Mouse (Mus musculus) embryonic facial prominence, embryonic 14.5 days (tissue): ENCODE data around the gene St8sia1. TPM values are rescaled to one million over a fixed set of nuclear protein-coding genes. Genes with fewer than 3 reads are reported as not detected.
"Not testable (repeated sequence)": the region's sequence is repeated elsewhere in the genome, so short reads cannot be mapped to it uniquely, and the experiment has no call there.

Source experiments
- ATAC-seq: fragments of 200-750 bp; cut with Nextera tagmentation; 2 replicates; pipeline ENCODE4 v1.8.0; 2017; ENCODE audit warnings: low read depth, moderate number of reproducible peaks, moderate TSS enrichment
- DNase-seq: peaks from one replicate; pipeline ENCODE4 v3.0.0-alpha.2; 2015; ENCODE audit warnings: low spot score
- H3K27ac ChIP-seq: fragments of 300-500 bp; sonication (generic); replicated peaks from 2 replicates; pipeline ENCODE4 v1.5.1; 2014; ENCODE audit warnings: low read depth, mild to moderate bottlenecking, low read length, moderate library complexity
- H3K27me3 ChIP-seq: fragments of 300-500 bp; sonication (generic); replicated peaks from 2 replicates; pipeline ENCODE4 v1.6.1; 2014; ENCODE audit warnings: low read length; ENCODE audit not compliant: control insufficient read depth, insufficient read depth
- H3K36me3 ChIP-seq: fragments of 300-500 bp; sonication (generic); 2 replicates; pipeline ENCODE4 v1.6.1; 2014; ENCODE audit warnings: low read length, mixed read lengths; ENCODE audit not compliant: control insufficient read depth, insufficient read depth
- H3K4me1 ChIP-seq: fragments of 300-500 bp; sonication (generic); 2 replicates; pipeline ENCODE4 v1.6.1; 2014; ENCODE audit warnings: antibody characterized with exemption, low read length; ENCODE audit not compliant: control insufficient read depth, insufficient read depth
- H3K4me2 ChIP-seq: fragments of 300-500 bp; sonication (generic); 2 replicates; pipeline ENCODE4 v1.6.1; 2014; ENCODE audit warnings: low read depth, mild to moderate bottlenecking, low read length, moderate library complexity, mixed read lengths
- H3K4me3 ChIP-seq: fragments of 300-500 bp; sonication (generic); 2 replicates; pipeline ENCODE4 v1.5.1; 2014; ENCODE audit warnings: low read depth, mild to moderate bottlenecking, low read length
- H3K9ac ChIP-seq: fragments of 300-500 bp; sonication (generic); 2 replicates; pipeline ENCODE4 v1.6.1; 2014; ENCODE audit warnings: low read depth, mild to moderate bottlenecking, low read length, moderate library complexity, mixed read lengths
- H3K9me3 ChIP-seq: fragments of 300-500 bp; sonication (generic); 2 replicates; pipeline ENCODE4 v1.6.1; 2016; ENCODE audit warnings: low read length; ENCODE audit not compliant: control insufficient read depth
- WGBS: fragments of 180-500 bp; shearing (Covaris S2); extraction: QIAGEN DNeasy Blood & Tissue Kit; methylation state at CpG from one replicate; pipeline ENCODE4 v1.1.7; 2014; 5-methylcytosine and 5-hydroxymethylcytosine counted together
- polyA plus RNA-seq: library from polyadenylated mRNA; unstranded; fragments of >200 nt; fragmentation: Nextera tagmentation; extraction: Ambion mirVana; gene quantifications from 2 replicates; pipeline ENCODE4 v1.2.1, GENCODE M21; 2014

The St8sia1 gene
- polyA plus RNA-seq, 1 experiment from 2014 or later = 1.8 TPM

- H3K4me2 ChIP-seq = no peak overlapping the region
- ATAC-seq (no peak), DNase-seq (no peak)
- H3K27ac ChIP-seq = no peak overlapping the region
- H3K4me3 ChIP-seq = no peak overlapping the region
- H3K9ac ChIP-seq = no peak overlapping the region
- 64% methylated on average over 6 of the region's 6 CpGs for WGBS
- no peaks in the 10 kb centered on the region for H3K27me3 ChIP-seq
- H3K9me3 ChIP-seq = no peaks in the 10 kb centered on the region
- H3K36me3 ChIP-seq = no peaks in the 10 kb centered on the region
- 0 out of 2 replicates have a peak, but pooled peaks cover 2% of the 10 kb centered on the region for H3K4me1 ChIP-seq
These were observed 24.0 kb upstream of the St8sia1 start for GRCm38 (mm10) chr6:142988231-142988630.

DNA sequence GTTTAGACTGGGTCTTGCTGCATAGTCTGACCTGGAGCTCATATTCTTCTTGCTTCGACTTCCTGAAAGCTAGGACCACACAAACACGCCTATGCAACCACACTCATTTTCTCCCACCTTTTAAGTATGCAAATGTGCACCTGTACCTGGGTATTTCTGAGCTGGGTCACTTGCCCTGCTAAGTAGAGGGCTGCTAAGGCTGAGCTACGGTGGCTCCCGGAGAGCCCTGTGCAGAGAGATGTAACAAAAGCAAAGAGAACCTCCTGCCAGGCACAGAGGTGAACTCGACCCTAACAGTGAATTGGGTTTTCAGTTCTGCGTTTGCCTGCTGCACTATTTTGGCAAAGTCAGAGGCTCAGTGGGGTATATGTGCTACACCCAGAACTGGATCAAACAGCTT is 23.4 kb upstream of the St8sia1 start:
- Histone ChIP-seq H3K27ac (no peak overlapping the region), H3K4me3 (no peak overlapping the region), H3K9ac (no peak overlapping the region), H3K27me3 (no peaks in the 10 kb centered on the region), H3K4me1 (0 out of 2 replicates have a peak, but pooled peaks cover 2% of the 10 kb centered on the region), H3K36me3 (no peaks in the 10 kb centered on the region), H3K4me2 (no peak overlapping the region), H3K9me3 (no peaks in the 10 kb centered on the region)
- no peak for ATAC-seq
- WGBS = 69% methylated on average over 6 of the region's 6 CpGs
- DNase-seq = no peak

- H3K4me1 ChIP-seq, ATAC-seq, H3K9me3 ChIP-seq, DNase-seq, H3K4me2 ChIP-seq, H3K27me3 ChIP-seq, H3K27ac ChIP-seq, H3K4me3 ChIP-seq, H3K9ac ChIP-seq, H3K36me3 ChIP-seq: not testable (repeated sequence)
- 88% methylated on average over 9 of the region's 9 CpGs for WGBS
These were observed 22.5 kb upstream of the St8sia1 start for GRCm38 (mm10) chr6:142986706-142987105.

DNA sequence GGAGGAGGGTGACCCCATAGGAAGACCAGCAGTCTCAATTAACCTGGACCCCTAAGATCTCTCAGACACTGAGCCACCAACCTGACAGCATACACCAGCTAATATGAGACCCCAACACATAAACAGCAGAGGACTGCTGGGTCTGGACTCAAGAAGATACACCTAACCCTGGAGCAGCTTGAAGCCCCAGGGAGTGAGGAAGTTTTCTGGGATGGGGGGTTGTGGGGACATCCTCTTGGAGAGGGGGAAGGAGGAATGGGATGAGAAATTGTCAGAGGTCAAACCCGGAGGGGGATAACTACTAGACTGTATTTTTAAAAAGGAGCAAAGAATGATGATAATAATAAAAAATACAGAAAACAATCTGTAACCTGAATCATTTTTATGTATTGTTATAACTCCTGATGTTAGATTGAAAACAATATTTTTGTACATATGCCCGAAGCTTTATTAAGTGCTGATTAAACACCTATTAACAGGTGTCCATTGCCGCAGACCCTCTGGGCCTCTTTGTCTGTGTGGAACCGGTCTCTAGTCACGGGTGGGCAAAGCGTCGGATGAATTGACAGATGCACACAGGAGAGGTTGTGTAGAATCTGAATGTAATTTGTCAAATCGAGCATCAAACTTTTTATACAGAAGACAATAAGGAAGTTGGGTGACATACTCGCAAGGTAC is 21.4 kb upstream of the St8sia1 start:
- not testable (repeated sequence) for DNase-seq, H3K4me1 ChIP-seq
- WGBS = 86% methylated on average over 9 of the region's 9 CpGs

GRCm38 (mm10) chr6:142979665-142980660 is 15.7 kb upstream of the St8sia1 start:
- WGBS = 29% methylated on average over 6 of the region's 6 CpGs

More for the DNA sequence above, 21.4 kb upstream of the St8sia1 start:
- ATAC-seq, H3K4me2 ChIP-seq, H3K36me3 ChIP-seq, H3K4me3 ChIP-seq, H3K9me3 ChIP-seq, H3K27me3 ChIP-seq, H3K27ac ChIP-seq, H3K9ac ChIP-seq: not testable (repeated sequence)

DNA sequence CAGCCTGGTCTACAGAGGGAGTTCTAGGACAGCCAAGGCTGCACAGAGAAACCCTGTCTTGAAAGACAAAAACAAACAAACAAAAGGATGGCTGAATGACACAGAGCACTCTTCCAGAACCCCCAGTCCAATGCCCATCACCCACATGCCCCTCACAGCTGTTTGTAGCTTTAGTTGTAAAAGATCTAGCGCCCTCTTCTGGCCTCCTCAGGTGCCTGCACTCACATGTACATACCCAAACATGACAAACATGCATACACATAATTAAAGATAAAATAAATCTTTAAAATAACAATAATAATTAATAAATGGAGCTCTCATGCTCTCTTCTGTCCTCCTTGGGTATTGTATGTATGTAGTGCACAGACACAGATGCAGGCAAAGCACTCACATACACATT is 13.0 kb upstream of the St8sia1 start:
- H3K36me3 ChIP-seq = no peaks in the 10 kb centered on the region
- no peaks in the 10 kb centered on the region for H3K9me3 ChIP-seq
- H3K9ac ChIP-seq = no peak overlapping the region
- no peak for ATAC-seq
- H3K27ac ChIP-seq = no peak overlapping the region
- H3K27me3 ChIP-seq = no peaks in the 10 kb centered on the region
- H3K4me3 ChIP-seq = no peak overlapping the region
- 42% methylated on average over 1 of the region's 1 CpGs for WGBS
- H3K4me1 ChIP-seq = no peaks in the 10 kb centered on the region
- DNase-seq = no peak
- no peak overlapping the region for H3K4me2 ChIP-seq

More at GRCm38 (mm10) chr6:142979665-142980660, 15.7 kb upstream of the St8sia1 start:
- Histone ChIP-seq H3K9ac (no peak overlapping the region), H3K27ac (no peak overlapping the region), H3K9me3 (no peaks in the 10 kb centered on the region), H3K4me3 (no peak overlapping the region), H3K4me2 (no peak overlapping the region), H3K36me3 (no peaks in the 10 kb centered on the region), H3K4me1 (no peaks in the 10 kb centered on the region), H3K27me3 (no peaks in the 10 kb centered on the region)
- ATAC-seq = no peak
- no peak for DNase-seq

GRCm38 (mm10) chr6:142973289-142973688 is 9.0 kb upstream of the St8sia1 start:
- Histone ChIP-seq H3K27me3 (no peaks in the 10 kb centered on the region), H3K9me3 (no peaks in the 10 kb centered on the region), H3K4me3 (no peak overlapping the region), H3K4me2 (no peak overlapping the region), H3K27ac (no peak overlapping the region), H3K36me3 (no peaks in the 10 kb centered on the region), H3K9ac (no peak overlapping the region), H3K4me1 (no peaks in the 10 kb centered on the region)
- no peak for DNase-seq
- ATAC-seq = no peak
- 87% methylated on average over 7 of the region's 7 CpGs for WGBS

- H3K27ac ChIP-seq = no peak overlapping the region
- no peak for ATAC-seq
- no peak overlapping the region for H3K9ac ChIP-seq
- H3K4me1 ChIP-seq = no peaks in the 10 kb centered on the region
- H3K9me3 ChIP-seq = no peaks in the 10 kb centered on the region
- H3K4me2 ChIP-seq = no peak overlapping the region
- DNase-seq = no peak
- H3K36me3 ChIP-seq = no peaks in the 10 kb centered on the region
- no peaks in the 10 kb centered on the region for H3K27me3 ChIP-seq
- WGBS = 57% methylated on average over 2 of the region's 2 CpGs
- H3K4me3 ChIP-seq = no peak overlapping the region
These were observed 8.0 kb upstream of the St8sia1 start for GRCm38 (mm10) chr6:142972205-142972604.
